9 mouse cellular contexts compared by ENCODE assay signal in genomic region chr14:50896747-50897373, GRCm38 (mm10). TPM values are rescaled to one million over a fixed set of nuclear protein-coding genes. Genes with fewer than 3 reads are reported as not detected.
DNase-seq lines count a peak whose midpoint lies in the region; ATAC-seq and TF ChIP-seq lines count a peak whose summit lies in the region.
"Had no signal": no experiment of that assay in that cellular context is flagged by ENCODE, and none has a peak within 500 bp of the region (broad histone marks: within the 10 kb centered on the region; RNA-seq: fewer than 3 reads in every experiment).

No protein-coding gene starts in this region.

- H3K4me1 ChIP-seq in embryonic facial prominence, embryonic 12.5 days: peaks cover 9% of the 10 kb centered on the region
- H3K4me1 ChIP-seq in hindbrain, embryonic 14.5 days (replicated peaks; ENCODE audit: control insufficient read depth, insufficient read depth, low read length): 0 out of 2 replicates have a peak, but pooled peaks cover 5% of the 10 kb centered on the region
- H3K4me1 ChIP-seq in liver, embryonic 14.5 days (replicated peaks; ENCODE audit: control insufficient read depth in 2 of 2, insufficient read depth in 2 of 2, low read length in 1 of 2): peaks cover 0 to 2% of the 10 kb centered on the region in 2 experiments; a peak in 1 of 4 replicates

- no peaks in the 10 kb centered on the region for H3K9me3 ChIP-seq in embryonic facial prominence, embryonic 12.5 days
- no peaks in the 10 kb centered on the region for H3K9me3 ChIP-seq in hindbrain, embryonic 14.5 days (ENCODE audit: control insufficient read depth, low read length)
- H3K9me3 ChIP-seq in liver, embryonic 14.5 days (ENCODE audit: control insufficient read depth, low read length): no peaks in the 10 kb centered on the region

- H3K9ac ChIP-seq in embryonic facial prominence, embryonic 12.5 days: peak overlapping the region; percentile 59
- H3K9ac ChIP-seq in hindbrain, embryonic 14.5 days: peak overlapping the region; percentile 56
- H3K9ac ChIP-seq in liver, embryonic 14.5 days (replicated peaks): no peak overlapping the region

- H3K27me3 ChIP-seq in embryonic facial prominence, embryonic 12.5 days: peaks cover 14% of the 10 kb centered on the region
- 0 out of 2 replicates have a peak, but pooled peaks cover 6% of the 10 kb centered on the region for H3K27me3 ChIP-seq in hindbrain, embryonic 14.5 days (ENCODE audit: control insufficient read depth, insufficient read depth, low read length)
- peaks cover 9% of the 10 kb centered on the region for H3K27me3 ChIP-seq in liver, embryonic 14.5 days (ENCODE audit: control insufficient read depth, insufficient read depth, low read length)

- TF ChIP-seq EP300 in liver, embryonic 14.5 days (IDR thresholded peaks at IDR 0.05; ENCODE audit: low read depth): no peak

- peak overlapping the region; percentile 43 for H3K4me3 ChIP-seq in embryonic facial prominence, embryonic 12.5 days
- H3K4me3 ChIP-seq in hindbrain, embryonic 14.5 days (replicated peaks; ENCODE audit: low read length): peak overlapping the region; percentile 37
- peak overlapping the region; percentile 2 to 38 for H3K4me3 ChIP-seq in liver, embryonic 14.5 days (ENCODE audit: insufficient read depth in 1 of 2, low read depth in 2 of 2, low read length in 2 of 2)

- H3K36me3 ChIP-seq in embryonic facial prominence, embryonic 12.5 days: no peaks in the 10 kb centered on the region
- H3K36me3 ChIP-seq in hindbrain, embryonic 14.5 days (replicated peaks; ENCODE audit: control insufficient read depth, insufficient read depth): no peaks in the 10 kb centered on the region
- no peaks in the 10 kb centered on the region for H3K36me3 ChIP-seq in liver, embryonic 14.5 days (replicated peaks; ENCODE audit: control insufficient read depth, insufficient read depth, low read depth)
- H3K36me3 ChIP-seq: G1E had no signal

- no peak for ATAC-seq in embryonic facial prominence, embryonic 12.5 days (ENCODE audit: insufficient number of reproducible peaks, insufficient read depth, low FRiP score, low TSS enrichment)
- ATAC-seq in hindbrain, embryonic 14.5 days (ENCODE audit: low FRiP score): peak; percentile 61
- ATAC-seq in liver, embryonic 14.5 days (ENCODE audit: insufficient read depth): 0 out of 2 replicates have a peak, but pooled peaks have one; percentile 18

- TF ChIP-seq CTCF in liver, embryonic 14.5 days (IDR thresholded peaks at IDR 0.05; ENCODE audit: low read depth): no peak

- peak; percentile 91 for DNase-seq in heart, adult 11 months
- no peak for DNase-seq in heart, adult 9 months (ENCODE audit: low spot score in 2 of 2)
- DNase-seq in MN1 (ENCODE audit: low spot score): peak; percentile 15
- DNase-seq in hindbrain, embryonic 14.5 days (ENCODE audit: low spot score): peak; percentile 39
- DNase-seq in liver, embryonic 14.5 days (ENCODE audit: low read depth in 3 of 3, low spot score in 3 of 3): no peak
- peak; percentile 36 for DNase-seq in right cerebral cortex, postnatal 4 days
- no peak for DNase-seq in urinary bladder, postnatal 36 days (ENCODE audit: low spot score in 2 of 2)

- no peak overlapping the region for H3K27ac ChIP-seq in embryonic facial prominence, embryonic 12.5 days
- H3K27ac ChIP-seq in hindbrain, embryonic 14.5 days: no peak overlapping the region
- H3K27ac ChIP-seq in liver, embryonic 14.5 days: no peak overlapping the region

- H3K4me2 ChIP-seq in embryonic facial prominence, embryonic 12.5 days (replicated peaks): peak overlapping the region; percentile 84
- peak overlapping the region; percentile 66 for H3K4me2 ChIP-seq in hindbrain, embryonic 14.5 days (replicated peaks)
- peak overlapping the region; percentile 60 for H3K4me2 ChIP-seq in liver, embryonic 14.5 days (ENCODE audit: low read depth)

- WGBS in embryonic facial prominence, embryonic 12.5 days: 14% methylated on average over 23 of the region's 23 CpGs
- 18% methylated on average over 23 of the region's 23 CpGs for WGBS in hindbrain, embryonic 14.5 days
- WGBS in liver, embryonic 14.5 days (ENCODE audit: insufficient replicate concordance): 21% methylated on average over 23 of the region's 23 CpGs

RNA-seq across cellular contexts. Expression of gene Klhl33, which starts 0.4 kb away (rescaled TPM):
- 0.22 and 0.46 TPM in 2 replicates for polyA plus RNA-seq in embryonic facial prominence, embryonic 12.5 days (2016; fragmentation: Nextera tagmentation; extraction: Ambion mirVana)
- 1.2 and 1.3 TPM in 2 replicates for polyA plus RNA-seq in hindbrain, embryonic 14.5 days (2014; fragmentation: Nextera tagmentation; extraction: Ambion mirVana)
- 0.12 and 0.16 TPM in 2 replicates for polyA plus RNA-seq in liver, embryonic 14.5 days (2012; rRNA removed)
- polyA plus RNA-seq in liver, embryonic 14.5 days (2014; fragmentation: Nextera tagmentation; extraction: Ambion mirVana): 0.08 and 0.15 TPM in 2 replicates
- polyA plus RNA-seq: G1E had no signal

RNA-seq across cellular contexts. Expression of gene Tep1, which starts 26.5 kb away (rescaled TPM):
- polyA plus RNA-seq in embryonic facial prominence, embryonic 12.5 days (2016; fragmentation: Nextera tagmentation; extraction: Ambion mirVana): 3.5 and 5.7 TPM in 2 replicates
- polyA plus RNA-seq in hindbrain, embryonic 14.5 days (2014; fragmentation: Nextera tagmentation; extraction: Ambion mirVana): 3.3 TPM in 2 replicates
- 1.5 and 2.2 TPM in 2 replicates for polyA plus RNA-seq in liver, embryonic 14.5 days (2012; rRNA removed)
- polyA plus RNA-seq in liver, embryonic 14.5 days (2014; fragmentation: Nextera tagmentation; extraction: Ambion mirVana): 3.0 and 4.1 TPM in 2 replicates

RNA-seq across cellular contexts. Expression of gene Osgep, which starts 27.8 kb away (rescaled TPM):
- polyA plus RNA-seq in embryonic facial prominence, embryonic 12.5 days (2016; fragmentation: Nextera tagmentation; extraction: Ambion mirVana): 162 and 166 TPM in 2 replicates
- 107 and 118 TPM in 2 replicates for polyA plus RNA-seq in hindbrain, embryonic 14.5 days (2014; fragmentation: Nextera tagmentation; extraction: Ambion mirVana)
- polyA plus RNA-seq in liver, embryonic 14.5 days (2012; rRNA removed): 19.9 and 34.5 TPM in 2 replicates
- polyA plus RNA-seq in liver, embryonic 14.5 days (2014; fragmentation: Nextera tagmentation; extraction: Ambion mirVana): 54.8 and 59.7 TPM in 2 replicates

RNA-seq across cellular contexts. Expression of gene Apex1, which starts 27.9 kb away (rescaled TPM):
- 320 and 335 TPM in 2 replicates for polyA plus RNA-seq in embryonic facial prominence, embryonic 12.5 days (2016; fragmentation: Nextera tagmentation; extraction: Ambion mirVana)
- polyA plus RNA-seq in hindbrain, embryonic 14.5 days (2014; fragmentation: Nextera tagmentation; extraction: Ambion mirVana): 165 and 171 TPM in 2 replicates
- polyA plus RNA-seq in liver, embryonic 14.5 days (2012; rRNA removed): 34.5 and 51.3 TPM in 2 replicates
- 85.7 and 90.8 TPM in 2 replicates for polyA plus RNA-seq in liver, embryonic 14.5 days (2014; fragmentation: Nextera tagmentation; extraction: Ambion mirVana)

RNA-seq across cellular contexts. Expression of gene Pip4p1, which starts 33.8 kb away (rescaled TPM):
- 54.5 and 57.6 TPM in 2 replicates for polyA plus RNA-seq in embryonic facial prominence, embryonic 12.5 days (2016; fragmentation: Nextera tagmentation; extraction: Ambion mirVana)
- 93.1 and 100.0 TPM in 2 replicates for polyA plus RNA-seq in hindbrain, embryonic 14.5 days (2014; fragmentation: Nextera tagmentation; extraction: Ambion mirVana)
- 16.7 and 24.7 TPM in 2 replicates for polyA plus RNA-seq in liver, embryonic 14.5 days (2012; rRNA removed)
- 16.9 and 18.7 TPM in 2 replicates for polyA plus RNA-seq in liver, embryonic 14.5 days (2014; fragmentation: Nextera tagmentation; extraction: Ambion mirVana)

Comparison
In these comparisons a context has a peak if more than half of its experiments do, and no peak if none do; other contexts are left out.
1. DNase-seq: peak in heart, adult 11 months (single experiment), MN1 (single experiment), hindbrain, embryonic 14.5 days (single experiment) and right cerebral cortex, postnatal 4 days (single experiment); none in heart, adult 9 months (0 of 2), liver, embryonic 14.5 days (0 of 3) and urinary bladder, postnatal 36 days (0 of 2).
2. Peak in every context shown above with its lines, with median percentiles within 50 percentile points of each other: H3K4me2 ChIP-seq and H3K4me3 ChIP-seq.